Mouse (Mus musculus) megakaryocyte, embryonic 14.5 days (primary cell): ENCODE data around the gene Nalcn.

ENCODE experiments used
- FLI1 ChIP-seq: IDR thresholded peaks from 2 replicates; pipeline ENCODE4 v1.6.1; 2012; ENCODE audit warnings: low read length, inconsistent platforms, mixed read lengths
- GATA1 ChIP-seq: IDR thresholded peaks from 3 replicates; pipeline ENCODE4 v1.6.1; 2012; ENCODE audit warnings: mixed read lengths, low read length, inconsistent platforms, borderline replicate concordance

- TF ChIP-seq FLI1 (no peak), GATA1 (no peak)
Measured at GRCm38 (mm10) chr14:123240738-123241137, 386.2 kb downstream of the Nalcn start.
